Mouse (Mus musculus): Measurements from ENCODE around the gene Ptpn1.

The Ptpn1 gene

DNA sequence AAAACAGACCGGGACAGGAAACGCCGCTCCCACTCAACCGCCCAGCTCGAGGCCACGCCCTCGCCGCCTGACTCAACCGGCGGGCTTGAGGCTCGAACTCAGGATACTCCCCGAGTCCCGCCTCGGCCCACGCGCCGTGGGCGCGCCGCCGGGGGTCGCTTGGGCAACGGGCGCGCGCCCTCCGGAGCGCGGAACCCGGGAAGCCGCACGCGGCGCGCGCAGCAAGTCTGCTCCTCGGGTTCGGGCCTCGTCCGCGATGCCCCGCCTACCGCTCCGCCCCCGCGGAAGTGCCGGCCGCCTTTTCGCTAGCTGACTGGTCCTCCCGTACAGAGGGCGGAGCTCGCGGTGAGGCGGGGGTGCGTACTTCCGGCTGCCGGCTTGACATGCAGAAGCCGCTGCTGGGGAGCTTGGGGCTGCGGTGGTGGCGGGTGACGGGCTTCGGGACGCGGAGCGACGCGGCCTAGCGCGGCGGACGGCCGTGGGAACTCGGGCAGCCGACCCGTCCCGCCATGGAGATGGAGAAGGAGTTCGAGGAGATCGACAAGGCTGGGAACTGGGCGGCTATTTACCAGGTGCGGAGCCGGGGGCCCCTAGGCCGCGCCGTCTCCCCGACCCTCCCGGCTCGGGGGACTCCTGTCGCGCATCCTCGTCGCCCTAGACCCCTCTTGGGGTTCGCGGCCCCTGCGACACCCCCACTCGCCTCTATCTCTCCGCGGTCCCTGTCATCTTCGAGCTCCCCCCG lies at the start of gene Ptpn1:
Gene Ptpn1 (plus strand): TSS at position 73 of the 742 bp plus-strand sequence.
- peak; percentile 99 for DNase-seq (ENCODE audit: low spot score in 2 of 2)

DNA sequence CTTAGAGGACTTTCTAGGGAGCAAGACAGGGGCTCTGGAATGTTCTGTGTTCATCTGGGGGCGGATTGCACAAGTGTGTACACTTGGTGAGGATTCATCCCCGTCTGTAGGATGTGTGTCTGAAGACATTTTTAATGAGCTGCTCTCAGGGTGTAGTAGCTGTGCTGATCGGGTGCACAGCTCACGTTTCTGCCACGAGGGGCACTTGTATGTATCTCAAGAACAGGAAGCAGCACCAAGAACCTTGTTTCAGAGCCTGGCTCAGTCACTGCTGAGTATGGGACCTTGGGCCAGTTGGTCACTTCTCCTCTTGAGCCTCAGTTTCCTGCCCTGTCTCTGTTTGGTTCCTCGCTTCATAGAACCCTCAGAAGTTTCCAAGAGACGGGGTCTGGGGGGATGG lies 45.4 kb upstream of the Ptpn1 start:
- no peak for DNase-seq (ENCODE audit: low spot score in 2 of 2)

DNA sequence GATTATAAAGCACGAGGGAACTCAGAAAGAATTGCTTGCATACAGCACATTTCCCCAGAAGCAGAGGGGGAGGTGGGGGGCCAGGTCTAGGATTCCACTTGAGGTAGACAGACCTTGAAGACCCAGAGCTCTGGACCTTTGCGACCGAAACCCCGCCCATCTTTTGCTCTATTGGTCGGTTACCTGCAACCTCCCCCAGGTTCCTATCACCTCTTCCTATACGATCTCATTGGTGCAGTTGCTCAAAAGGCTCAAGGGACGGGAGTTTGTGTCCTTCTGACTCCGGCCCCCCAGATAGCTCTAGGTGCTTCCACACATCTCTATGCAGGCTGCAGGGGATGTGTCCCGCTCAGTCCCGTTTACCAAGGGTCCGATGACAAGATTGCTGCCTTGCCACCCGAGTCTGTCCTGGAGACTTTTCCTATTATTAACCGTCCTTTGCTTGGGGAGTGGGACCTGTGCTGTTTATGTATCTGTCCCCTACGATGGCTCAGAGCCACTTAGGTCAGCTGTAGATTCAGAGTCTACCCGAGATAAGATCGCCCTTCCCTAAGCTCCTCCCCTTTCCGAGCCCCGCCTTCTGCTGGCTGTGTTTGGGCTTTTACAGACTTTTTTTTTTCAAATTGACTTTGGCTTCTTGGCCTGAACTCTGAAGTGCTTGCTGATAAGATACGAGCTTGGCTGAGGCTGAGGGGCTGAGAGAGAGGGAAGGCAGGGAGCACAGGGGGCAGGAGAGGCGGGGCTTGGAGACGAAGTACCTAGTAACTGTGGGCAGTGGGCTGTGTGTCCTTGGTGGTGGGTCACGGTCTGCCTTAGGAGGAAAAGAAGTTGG lies 44.1 kb upstream of the Ptpn1 start:
- peak; percentile 41 to 54 for DNase-seq (ENCODE audit: low spot score in 2 of 2)

DNA sequence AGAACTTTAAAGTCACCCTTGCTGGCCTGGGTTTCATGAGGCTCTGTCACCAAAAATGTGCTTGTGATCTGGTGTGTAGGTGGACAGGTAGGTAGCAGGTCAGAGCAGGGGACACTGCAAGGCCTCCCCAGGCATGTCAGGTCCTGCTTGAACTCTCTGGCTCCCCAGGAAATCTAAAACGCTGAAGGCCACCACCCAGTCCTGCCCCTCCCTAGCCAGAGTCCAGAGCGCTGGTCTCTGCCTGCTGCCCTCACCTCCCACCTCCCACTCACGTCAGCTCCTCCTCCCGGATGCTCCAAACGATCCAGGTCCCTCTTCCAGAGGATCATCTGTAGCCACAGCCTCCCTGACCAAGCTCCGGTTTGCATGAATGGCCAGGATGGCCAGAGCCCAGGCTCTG lies 43.0 kb upstream of the Ptpn1 start:
- DNase-seq (ENCODE audit: low spot score in 2 of 2): no peak

DNA sequence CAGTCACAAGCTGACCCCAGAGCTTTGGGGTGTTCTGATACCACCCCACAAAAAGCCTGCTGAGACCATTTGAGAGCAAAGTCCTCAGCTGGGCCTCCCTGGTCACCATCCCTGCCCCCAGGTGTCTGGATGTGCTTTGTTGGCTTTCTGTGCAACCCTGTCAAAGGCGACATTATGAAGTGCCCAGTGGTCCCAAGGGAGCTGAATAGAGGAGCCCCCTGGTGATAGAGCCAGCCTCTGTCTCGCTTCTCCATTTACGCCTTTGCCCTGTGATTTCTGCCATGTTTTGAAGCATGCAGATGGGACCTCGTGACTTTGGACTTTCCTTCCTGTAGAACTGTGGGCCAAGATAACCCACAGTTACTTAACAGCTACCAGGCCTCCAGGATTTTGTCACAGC lies 42.0 kb upstream of the Ptpn1 start:
- DNase-seq (ENCODE audit: low spot score in 2 of 2): no peak

DNA sequence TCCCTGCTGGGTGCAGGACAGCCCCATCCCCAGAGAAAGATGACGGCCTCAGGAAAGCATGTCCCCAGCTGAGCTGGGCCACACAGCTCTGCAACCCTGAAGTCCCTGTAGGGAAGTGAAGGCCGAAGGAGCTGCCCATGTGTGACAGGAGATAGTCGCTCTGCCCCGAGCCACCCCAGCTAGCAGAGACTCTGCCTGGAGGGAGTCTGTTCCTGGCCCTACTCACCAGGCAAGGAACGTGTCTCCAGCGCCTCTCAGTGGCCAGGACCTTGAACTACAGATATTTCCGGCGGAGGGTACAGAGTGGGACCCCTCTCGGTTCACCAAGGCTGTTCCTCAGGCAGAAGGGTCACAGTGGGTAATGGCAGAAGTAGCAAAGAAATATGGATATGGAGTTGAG lies 39.9 kb upstream of the Ptpn1 start:
- peak; percentile 61 to 64 for DNase-seq (ENCODE audit: low spot score in 2 of 2)

DNA sequence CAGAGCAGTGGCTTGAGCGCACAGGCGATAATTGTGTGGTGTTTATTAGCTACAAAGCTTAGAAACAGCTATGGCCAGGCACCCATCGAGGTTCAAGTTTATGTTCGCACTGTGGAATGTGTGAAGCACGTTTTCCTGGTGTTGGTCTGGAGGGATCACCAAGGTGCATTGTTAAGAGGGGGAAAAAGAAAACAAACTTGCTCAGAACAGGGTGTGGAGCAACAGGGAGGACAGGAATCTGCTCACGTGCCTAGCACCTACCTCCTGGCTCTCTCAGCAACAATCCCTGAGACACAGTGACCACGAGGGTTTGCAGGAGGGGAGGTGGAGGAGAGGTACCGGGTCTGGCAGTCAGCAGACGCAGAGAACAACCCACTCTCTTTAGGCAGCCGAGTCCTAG lies 38.2 kb upstream of the Ptpn1 start:
- no peak for DNase-seq (ENCODE audit: low spot score in 2 of 2)

DNA sequence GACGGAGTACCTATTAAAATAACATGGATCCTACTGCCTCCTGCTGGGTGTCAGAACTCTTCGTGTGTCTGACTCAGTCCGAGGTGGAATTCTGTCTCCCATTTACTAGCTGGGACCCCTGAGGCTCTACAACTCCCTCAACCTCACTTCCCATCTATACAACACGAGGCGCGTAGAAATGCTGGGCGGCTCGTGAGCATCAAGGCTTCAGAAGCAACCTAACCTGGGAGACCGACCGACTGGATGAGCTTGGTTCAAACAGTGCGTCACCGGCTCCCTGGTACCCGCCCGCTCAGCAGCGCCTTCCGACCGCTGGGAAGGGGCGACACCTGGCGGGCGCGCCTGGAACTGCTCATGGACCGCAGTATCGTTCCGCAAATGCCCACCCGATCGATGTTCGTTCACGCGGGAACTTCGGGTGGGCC lies 36.9 kb upstream of the Ptpn1 start:
- DNase-seq (ENCODE audit: low spot score in 2 of 2): peak; percentile 70 to 72

DNA sequence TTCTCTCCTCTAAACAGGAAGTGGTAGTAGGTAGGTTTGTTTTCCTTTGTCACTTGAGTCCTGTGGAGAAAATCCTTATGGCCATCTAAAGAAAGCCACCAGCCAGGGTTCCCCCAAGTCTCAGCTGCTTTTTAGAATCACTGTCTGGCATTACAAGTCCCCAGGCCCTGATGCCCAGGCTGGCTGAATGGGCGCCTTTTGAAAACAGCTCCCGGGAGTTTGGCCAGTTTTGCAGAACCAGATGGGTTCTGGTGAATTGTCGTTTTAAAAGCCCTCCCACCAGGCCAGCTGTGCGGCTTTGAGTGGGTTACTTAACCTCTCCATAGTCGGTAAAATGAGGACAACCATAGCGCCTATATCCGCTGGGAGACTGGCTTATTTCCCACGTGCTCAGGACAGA lies 34.0 kb upstream of the Ptpn1 start:
- no peak for DNase-seq (ENCODE audit: low spot score in 2 of 2)

DNA sequence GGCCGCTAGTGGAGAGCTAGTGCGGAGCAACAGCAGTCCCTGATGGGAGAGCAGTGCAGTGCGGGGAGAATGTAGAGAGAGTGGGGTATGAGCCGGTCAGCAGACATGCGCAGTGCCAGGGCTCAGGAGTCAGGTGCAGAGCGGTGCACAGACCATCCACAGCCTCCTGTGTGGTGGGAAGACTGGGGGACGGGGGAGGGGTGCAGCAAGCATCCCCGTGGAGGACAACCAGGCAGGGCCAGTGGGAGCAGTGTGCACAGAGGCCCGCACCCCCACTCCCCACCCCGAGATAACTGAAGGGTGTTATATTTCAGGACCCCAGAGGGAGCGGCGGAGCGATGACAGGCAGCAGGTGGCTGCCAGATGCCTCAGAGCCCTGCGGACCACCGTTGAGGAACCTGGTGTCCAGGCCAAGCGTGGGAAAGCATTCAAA lies 31.9 kb upstream of the Ptpn1 start:
- no peak for DNase-seq (ENCODE audit: low spot score in 2 of 2)

DNA sequence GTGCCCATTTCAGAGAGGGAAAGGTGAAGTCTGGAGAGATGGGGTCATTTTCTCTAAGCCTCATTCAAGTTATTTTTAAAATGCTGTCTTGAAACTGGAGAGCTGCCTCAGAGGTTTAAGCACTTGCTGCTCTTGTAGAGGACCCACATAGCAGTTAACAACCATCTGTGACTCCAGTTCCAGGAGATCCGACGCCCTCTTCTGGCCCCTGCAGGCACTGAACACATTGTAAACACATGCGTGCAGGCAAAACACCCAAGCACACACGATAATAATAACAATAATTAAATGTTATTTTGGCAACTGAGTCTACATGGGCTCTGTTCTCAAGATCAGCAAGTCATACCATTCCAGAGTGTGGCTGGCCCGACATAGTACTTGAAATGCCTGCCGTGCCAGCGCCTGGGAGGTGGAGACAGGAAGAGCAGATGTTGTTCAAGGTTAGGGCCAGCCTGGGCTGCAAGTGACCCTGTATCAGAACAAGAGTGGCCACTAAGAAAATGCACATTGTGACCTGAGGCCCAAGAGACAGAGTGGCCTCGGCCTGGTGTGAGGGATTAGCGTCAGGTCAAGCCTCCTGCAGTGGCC lies 29.6 kb upstream of the Ptpn1 start:
- no peak for DNase-seq (ENCODE audit: low spot score in 2 of 2)

DNA sequence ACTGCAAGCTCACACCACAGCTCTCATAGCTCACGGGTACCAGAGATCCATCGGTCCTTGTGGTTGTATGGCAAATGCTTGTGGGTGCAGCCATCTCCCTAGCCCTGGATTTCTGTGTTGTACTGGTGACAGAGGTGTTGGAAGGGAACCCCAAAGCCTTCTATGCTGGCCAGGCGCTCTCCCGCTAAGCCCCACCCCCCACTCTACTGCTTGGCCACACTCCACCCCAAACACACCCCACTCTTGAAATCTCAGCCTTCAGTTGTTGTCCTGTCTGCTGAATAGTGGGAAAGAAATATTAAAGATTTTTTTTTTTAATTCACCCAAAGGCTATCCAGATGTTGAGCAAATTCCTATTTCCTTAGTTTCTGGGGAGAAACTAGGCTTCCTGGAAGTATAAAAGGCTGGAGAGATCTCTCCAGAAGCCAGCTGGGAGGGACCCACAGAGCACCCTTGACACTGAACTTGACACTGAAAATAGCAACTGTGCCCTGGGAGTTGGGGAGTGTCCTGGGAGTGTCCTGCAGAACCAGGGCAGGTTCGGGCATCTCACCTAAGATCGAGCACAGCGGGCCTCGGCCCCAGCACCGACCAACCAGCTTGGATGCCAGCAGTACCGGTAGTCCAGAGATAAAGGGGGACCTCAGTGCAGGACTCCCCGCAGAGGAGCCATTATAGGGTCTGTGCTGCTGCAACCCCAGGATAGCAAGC lies 28.5 kb upstream of the Ptpn1 start:
- DNase-seq (ENCODE audit: low spot score in 2 of 2): no peak

DNA sequence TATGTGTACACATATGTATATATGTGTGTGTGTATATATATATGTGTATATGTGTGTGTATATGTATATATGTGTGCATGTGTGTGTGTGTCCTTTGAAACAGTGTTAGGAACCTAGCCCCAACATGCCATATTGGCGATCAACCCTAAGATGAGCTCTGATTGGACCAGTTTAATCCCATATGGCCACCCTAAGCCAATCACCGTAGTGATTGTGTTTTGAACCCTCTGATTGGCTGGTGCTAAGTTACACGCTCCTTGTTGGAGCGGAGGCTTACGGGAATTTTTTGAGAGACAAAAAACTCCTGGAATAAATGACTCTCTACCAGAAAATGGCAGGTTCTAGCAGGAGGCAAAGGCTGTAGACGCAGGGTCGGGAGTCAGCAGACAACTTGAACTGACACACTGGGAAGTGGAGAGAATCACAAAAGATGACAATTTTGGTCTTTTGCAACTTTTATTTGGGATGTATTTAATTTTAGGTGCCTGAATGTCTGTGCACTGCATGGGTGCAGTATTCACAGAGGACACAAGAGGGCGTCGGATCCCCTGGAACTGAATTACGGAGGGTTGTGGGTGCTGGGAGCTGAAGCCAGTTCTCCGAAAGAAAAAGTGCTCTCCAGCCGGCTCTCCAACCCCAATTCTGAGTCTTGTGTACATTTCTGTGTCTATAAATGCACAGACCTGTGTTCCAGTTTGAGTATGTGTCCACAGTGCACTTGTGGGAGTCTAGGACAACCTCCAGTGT lies 27.1 kb upstream of the Ptpn1 start:
- no peak for DNase-seq (ENCODE audit: low spot score in 2 of 2)

DNA sequence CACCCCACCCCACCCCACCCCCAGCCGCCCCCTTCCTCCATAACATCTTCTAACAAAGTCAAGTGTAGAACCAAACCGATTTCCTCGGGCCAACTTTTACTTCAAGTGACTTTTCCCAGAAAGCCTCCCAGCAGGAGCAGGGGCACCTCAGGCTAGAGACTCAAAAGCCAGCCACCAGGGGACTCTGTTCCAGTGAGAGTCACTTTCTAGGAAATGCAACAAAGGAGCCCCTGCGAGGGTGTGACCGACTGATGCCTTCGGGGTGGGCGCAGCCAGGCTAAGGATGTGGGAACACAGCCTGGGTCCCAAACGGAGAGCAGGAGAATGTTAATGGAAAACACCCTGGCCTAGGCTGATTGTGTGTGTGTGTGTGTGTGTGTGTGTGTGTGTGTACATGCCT lies 26.3 kb upstream of the Ptpn1 start:
- no peak for DNase-seq (ENCODE audit: low spot score in 2 of 2)

DNA sequence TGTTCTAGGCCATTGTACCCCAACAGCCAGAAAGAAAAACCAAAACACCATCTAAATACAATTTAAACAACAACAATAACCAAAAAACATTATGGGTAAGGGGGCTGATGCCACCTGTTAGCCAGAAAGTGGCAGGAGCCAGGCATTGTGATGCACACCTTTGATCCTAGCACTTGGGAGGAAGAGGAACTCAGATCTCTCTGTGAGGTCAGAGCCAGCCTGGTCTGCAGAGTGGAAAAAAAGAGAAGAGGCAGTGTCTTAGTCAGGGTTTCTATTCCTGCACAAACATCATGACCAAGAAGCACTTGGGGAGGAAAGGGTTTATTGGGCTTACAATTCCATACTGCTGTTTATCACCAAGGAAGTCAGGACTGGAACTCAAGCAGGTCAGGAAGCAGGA lies 25.1 kb upstream of the Ptpn1 start:
- no peak for DNase-seq (ENCODE audit: low spot score in 2 of 2)

DNA sequence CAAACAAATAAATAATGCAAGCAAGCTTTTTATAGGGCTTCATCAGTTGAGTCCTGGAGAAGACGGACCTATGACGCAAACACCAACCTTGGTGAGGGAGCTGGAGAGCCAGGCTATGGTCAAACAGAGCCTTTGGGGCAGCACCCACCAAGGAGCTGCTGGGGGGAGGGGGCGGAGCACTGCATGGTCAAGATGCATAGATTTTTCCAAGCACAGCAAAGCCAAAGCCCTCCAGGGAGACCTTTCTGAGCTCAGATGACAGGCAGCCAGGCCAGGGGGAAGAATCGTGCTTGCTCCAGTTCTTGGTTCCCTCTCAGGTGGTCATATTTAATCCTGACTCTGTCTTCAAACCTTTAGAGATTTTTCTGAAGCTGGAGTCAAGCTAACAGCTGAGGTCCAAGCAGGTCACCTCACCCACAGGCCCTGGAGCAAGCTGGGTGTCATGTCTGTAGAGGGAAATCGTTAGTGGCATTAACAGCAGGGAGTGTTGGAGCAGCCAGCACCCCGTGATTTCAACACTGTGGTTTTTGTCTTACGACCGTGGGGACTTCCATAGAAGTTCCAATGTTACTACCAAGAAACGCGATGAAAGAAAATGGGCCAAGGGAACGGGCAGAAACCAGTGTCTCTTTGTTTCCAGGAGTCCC lies 22.2 kb upstream of the Ptpn1 start:
- DNase-seq (ENCODE audit: low spot score in 2 of 2): no peak

DNA sequence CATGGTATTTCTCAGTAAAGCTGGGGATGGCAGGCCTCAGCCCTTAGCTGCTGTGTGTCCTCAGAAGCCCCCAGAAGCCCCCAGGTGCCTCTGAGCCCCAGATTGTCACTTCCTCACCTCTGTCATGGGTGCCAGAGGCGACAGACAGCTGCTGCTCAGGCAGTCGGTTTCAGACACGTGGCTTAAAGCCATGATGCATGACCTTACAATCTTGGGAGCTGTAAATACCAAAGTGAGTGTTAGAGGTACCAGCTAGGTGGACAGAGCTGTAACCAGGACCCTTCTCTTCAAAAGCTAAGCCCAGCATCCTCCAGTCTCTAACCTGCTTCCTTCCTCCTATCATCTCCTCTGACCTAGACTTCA lies 21.7 kb upstream of the Ptpn1 start:
- DNase-seq (ENCODE audit: low spot score in 2 of 2): no peak

DNA sequence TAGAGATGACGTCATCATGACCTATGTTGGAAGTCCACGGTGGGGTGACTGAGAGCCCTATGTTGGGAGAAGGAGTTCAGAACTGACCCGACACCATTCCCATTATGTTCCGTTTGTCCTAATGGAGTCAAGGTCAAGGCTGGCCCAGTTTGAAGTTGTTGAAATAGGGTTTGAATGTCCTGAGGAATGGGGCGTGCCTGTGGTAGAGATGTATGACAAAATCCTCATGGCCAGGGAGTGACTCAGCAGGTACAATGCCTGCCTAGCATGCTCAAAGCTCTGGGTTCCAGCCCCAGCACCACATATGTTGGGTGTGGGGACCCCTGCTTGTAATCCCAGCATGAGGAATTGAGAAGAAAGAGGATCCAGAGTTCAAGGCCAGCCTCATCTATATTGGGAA lies 20.3 kb upstream of the Ptpn1 start:
- DNase-seq (ENCODE audit: low spot score in 2 of 2): no peak

DNA sequence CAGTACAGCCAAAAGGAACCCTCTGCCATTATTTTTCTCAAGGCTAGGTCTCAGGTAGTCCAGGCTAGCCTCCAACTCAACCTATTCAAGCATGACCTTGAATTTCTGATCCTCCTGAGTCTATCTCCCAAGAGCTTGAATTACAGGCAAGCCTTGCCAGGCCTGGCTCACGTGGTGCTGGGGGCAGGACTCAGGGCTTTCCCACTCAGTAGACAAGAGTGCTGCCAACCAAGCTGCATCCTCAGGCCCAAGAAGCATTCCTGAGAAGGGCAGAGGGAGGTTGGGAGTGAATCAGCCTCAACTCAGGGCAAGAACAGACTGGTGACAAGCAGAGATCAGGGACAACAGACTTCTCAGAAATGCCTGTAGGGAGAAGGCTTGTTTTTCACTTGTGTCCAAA lies 12.8 kb upstream of the Ptpn1 start:
- DNase-seq (ENCODE audit: low spot score in 2 of 2): no peak

DNA sequence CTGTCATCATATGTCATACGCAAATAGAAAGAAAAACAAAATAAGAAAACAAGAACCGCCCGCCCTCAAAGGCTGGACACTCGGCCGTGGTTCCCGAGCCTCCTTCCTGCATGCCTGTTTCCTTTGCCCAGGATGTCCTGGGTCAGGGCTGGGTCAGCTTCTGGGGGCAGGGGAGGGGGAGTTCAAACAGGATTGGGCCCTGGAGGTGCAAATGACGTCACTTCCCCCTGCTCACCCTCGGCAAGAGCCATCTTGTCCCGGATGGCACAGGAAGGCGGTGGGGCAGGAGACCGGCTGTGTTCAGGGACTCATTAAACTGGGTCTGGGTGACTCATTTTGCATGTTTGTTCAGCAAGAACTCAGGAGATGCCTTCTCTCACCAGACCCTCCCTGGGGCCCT lies 11.8 kb upstream of the Ptpn1 start:
- no peak for DNase-seq (ENCODE audit: low spot score in 2 of 2)

DNA sequence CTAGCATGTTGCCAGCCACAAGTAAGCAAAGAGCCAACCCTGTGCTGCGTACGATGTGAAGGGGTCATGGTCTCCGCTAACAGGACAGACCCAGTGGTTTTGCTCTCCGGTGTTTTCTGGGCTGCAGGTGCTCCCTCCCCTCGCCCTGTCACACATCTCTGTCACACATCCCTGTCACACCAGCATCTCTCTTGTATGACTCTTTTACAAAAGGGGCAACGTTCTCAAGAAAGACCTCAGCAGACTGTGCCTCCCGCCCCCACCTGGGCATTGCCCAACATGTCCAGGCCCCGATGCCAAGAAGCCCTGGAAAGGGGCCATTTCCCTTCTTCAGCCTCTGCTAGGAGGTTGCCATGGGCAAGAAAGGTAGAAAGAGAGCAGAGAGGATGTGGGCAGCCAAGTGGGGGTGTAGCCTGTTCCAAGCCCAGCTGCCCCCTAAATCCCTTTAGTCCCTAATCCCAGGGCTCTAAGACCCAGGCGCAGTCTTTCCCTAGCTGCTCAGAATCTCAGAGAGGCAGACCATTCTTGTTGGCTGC lies 10.8 kb upstream of the Ptpn1 start:
- DNase-seq (ENCODE audit: low spot score in 2 of 2): no peak

Data from spleen, postnatal 36 days (tissue).